Mouse (Mus musculus) gastrocnemius, adult 2 months (tissue): ENCODE data around the gene Tenm2. TPM values are rescaled to one million over a fixed set of nuclear protein-coding genes. Genes with fewer than 3 reads are reported as not detected.

Experiments used
- DNase-seq: peaks from one replicate; pipeline ENCODE4 v3.0.0; 2022
- H3K27ac ChIP-seq: fragments of 200-600 bp; 2 replicates; pipeline ENCODE4 v1.8.1; 2022; ENCODE audit warnings: mild to moderate bottlenecking
- H3K4me3 ChIP-seq: fragments of 200-600 bp; 2 replicates; pipeline ENCODE4 v1.8.1; 2022; ENCODE audit warnings: mild to moderate bottlenecking, moderate library complexity
- CTCF ChIP-seq: fragments of 200-600 bp; IDR thresholded peaks from 2 replicates; pipeline ENCODE4 v1.8.1; 2022; ENCODE audit warnings: antibody characterized with exemption, mild to moderate bottlenecking, moderate library complexity
- intact Hi-C: fragments of 180-260 bp; cut with DNase I; formaldehyde crosslinking; loops from one replicate; pipeline ENCODE4 v1.15.1; 2025
- total RNA-seq, 2 experiments: library from RNA; stranded (reverse); gene quantifications; 2 replicates each; pipeline ENCODE4 v1.2.3; 2021

Tenm2 gene
- total RNA-seq, 2 experiments from 2014 or later, result 0.42 to 0.43 TPM

DNA sequence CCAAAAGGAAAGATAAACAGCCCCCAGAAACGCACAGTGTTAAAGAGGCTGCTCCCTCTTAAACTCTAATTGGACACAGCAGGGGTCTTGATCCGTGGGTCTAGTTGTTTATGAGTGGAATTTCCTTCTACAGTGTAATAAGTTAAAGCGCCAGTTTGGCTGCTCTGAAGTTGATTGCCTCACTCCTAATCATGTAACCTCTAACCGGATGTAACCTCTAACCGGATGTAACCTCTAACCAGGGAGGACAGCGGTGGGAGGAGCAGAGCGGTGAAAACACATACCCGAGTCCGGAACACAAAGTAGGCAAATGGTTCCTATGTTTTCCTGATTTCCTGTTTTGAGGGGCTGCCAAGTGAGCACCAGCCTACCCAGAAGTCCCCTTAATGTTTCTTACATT is 871.3 kb downstream of the Tenm2 start:
- no peak for DNase-seq
- intact Hi-C loops, result no loop called here
- H3K27ac ChIP-seq, result no peak overlapping the region
- peak overlapping the region; percentile 40 for H3K4me3 ChIP-seq
- TF ChIP-seq CTCF, result no peak

DNA sequence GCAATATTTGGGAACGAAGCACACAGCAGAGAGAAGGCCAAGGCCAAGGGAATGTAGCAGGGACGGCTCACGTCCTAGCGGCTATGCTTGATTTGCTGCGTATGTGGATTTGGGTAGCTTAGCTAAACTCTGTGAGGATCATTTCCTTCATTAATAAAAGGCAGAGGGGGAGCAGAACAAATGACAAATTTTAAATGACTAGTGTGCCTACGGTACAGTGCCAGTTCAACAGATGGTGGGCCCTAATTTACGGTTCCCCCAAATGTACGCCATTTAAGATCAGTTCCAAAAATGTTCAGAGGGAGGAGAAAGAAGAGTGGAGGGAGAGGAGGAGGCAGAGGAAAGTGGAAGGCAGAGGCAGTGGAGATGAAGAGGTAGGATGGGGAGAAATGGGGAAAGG is 873.2 kb downstream of the Tenm2 start:
- Histone ChIP-seq H3K4me3 (no peak overlapping the region), H3K27ac (no peak overlapping the region)
- no peak for DNase-seq
- intact Hi-C loops, result no loop called here
- no peak for TF ChIP-seq CTCF

DNA sequence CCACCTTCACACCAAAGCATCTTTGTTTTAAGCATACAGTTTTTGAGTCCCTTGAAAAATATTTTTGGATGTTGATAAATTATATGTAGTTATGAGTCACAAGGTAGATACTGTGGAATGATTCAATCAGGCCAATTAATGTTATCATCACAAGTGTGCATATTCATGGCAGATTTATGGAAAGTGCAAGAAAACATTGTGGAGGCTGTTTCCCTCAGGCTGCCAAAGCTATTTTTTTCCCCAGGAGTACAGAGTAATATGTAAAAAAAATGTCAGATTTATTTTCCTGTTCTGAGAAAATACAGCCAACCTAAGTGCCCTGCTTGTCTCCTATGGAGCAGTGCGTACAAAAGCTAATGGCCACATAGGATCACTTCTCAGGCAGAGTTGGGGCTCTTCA is 882.5 kb downstream of the Tenm2 start:
- Histone ChIP-seq H3K27ac (no peak overlapping the region), H3K4me3 (no peak overlapping the region)
- intact Hi-C loops, result no loop called here
- no peak for TF ChIP-seq CTCF
- no peak for DNase-seq

DNA sequence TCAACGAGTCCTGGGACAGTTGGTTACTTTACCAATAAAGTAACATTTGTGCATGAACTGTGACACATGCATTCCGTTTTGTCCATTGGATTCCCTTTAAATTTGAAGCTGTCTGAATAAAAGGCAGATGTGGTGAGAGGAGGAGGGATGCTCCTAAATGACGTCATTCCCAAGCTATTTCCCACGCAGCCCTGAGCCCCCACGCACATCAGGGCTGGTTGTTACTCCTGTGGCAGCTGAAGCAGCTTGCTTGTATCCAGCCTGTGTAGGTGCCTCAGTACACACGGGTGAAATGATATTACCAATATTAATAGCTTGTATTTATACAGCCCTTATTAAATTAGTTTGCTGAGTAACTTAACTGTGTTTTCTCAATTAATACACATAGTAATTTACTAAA is 884.0 kb downstream of the Tenm2 start:
- no peak for TF ChIP-seq CTCF
- Histone ChIP-seq H3K4me3 (no peak overlapping the region), H3K27ac (no peak overlapping the region)
- intact Hi-C loops, result no loop called here
- no peak for DNase-seq

DNA sequence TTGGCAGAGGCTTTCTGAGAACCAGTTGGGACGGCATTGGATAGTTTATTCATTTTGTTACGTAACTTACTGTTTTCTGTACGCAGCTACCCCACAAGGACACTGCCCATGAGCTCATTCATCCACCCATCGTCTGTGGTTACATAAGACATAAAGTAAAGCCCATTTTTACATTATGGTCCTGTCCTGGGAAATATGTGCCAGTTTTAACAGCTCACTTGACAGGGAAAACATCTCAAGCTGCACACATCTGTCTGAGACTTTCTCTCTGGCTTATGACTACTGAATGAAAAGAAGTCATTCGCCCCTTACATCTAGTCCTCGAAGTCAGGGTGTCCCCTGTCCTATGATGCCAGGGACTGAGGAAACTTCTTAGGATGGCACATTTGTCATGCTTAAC is 884.4 kb downstream of the Tenm2 start:
- H3K4me3 ChIP-seq, result no peak overlapping the region
- TF ChIP-seq CTCF, result no peak
- no peak overlapping the region for H3K27ac ChIP-seq
- no peak for DNase-seq
- intact Hi-C loops, result no loop called here

DNA sequence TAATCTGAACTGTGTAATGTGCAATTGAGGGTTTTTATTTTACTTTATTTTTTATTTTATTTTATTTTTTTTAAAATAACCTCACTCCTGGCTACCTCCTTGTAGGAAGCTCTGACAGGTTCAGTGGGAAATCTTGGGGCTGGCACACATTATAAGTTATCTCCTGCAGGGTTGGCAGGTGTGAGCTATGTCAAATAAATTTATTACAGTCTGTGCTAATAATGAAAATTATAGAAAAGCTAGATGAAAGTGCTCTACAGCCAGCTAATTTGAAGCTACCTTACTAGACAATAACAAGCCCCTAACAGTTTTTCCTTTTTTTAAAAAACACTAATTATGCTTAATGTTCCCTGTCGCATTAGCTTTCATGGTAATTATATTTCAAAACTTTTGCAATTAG is 885.5 kb downstream of the Tenm2 start:
- intact Hi-C loops, result no loop called here
- no peak for DNase-seq
- H3K27ac ChIP-seq, result no peak overlapping the region
- no peak overlapping the region for H3K4me3 ChIP-seq
- no peak for TF ChIP-seq CTCF

DNA sequence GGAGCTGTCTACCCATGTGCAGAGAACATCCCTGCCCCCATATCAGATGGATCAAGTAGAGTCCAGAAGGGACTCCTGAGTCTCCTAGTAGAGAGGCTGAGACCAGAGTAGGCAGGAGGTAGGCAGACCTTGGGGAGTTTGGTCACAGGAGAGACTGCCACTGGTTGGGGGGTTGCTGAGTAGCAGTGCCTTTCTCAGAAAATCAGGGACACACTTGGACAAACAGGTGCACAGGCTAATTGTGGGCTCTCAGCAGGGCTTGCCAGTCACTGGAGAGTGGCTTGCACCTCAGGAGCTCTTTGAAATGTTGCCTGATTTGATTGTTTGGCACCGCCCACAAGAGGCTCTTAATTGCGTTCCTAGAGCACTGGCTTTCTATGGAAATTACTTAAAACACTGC is 885.9 kb downstream of the Tenm2 start:
- no peak for DNase-seq
- no peak overlapping the region for H3K4me3 ChIP-seq
- no peak for TF ChIP-seq CTCF
- intact Hi-C loops, result no loop called here
- H3K27ac ChIP-seq, result no peak overlapping the region

DNA sequence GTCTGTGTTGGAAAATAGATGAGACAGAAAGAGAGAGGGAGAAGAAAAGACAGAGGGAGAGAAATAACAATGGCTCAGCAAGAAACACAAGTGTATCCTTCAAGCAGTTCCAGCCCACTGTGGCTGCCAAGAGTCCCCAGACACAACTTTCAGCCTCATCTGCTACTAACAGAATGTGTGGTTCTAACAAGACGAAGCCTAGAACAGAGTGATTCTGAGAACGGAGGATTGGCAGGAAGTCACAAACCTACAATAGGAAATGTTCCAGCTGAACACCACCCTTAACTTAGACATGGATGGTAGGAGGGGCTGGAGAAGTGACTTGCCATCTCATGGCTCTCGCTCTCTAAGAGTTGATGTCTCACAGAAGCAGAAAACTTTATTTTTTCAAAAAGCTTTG is 894.0 kb downstream of the Tenm2 start:
- intact Hi-C loops, result no loop called here
- Histone ChIP-seq H3K4me3 (no peak overlapping the region), H3K27ac (no peak overlapping the region)
- DNase-seq, result no peak
- TF ChIP-seq CTCF, result no peak

DNA sequence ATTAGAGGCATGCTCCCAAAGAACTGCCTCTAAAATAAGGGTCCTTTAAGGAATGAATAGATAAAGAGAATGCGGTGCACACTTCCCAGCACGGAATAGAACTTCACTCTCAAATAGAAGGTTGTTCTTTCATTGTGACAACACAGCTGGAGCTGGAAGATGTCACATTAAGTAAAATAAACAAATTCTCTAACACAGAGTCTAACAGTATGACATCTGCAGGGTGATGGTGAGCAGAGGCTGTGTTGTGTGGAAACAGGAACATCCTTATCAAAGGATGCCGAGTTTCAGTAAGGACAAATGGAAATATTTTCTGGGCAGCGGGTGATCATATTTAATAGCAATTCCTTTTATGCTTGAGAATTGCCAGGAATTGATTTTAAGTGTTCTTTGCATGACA is 897.3 kb downstream of the Tenm2 start:
- no peak for DNase-seq
- H3K4me3 ChIP-seq, result no peak overlapping the region
- intact Hi-C loops, result no loop called here
- TF ChIP-seq CTCF, result no peak
- H3K27ac ChIP-seq, result no peak overlapping the region

DNA sequence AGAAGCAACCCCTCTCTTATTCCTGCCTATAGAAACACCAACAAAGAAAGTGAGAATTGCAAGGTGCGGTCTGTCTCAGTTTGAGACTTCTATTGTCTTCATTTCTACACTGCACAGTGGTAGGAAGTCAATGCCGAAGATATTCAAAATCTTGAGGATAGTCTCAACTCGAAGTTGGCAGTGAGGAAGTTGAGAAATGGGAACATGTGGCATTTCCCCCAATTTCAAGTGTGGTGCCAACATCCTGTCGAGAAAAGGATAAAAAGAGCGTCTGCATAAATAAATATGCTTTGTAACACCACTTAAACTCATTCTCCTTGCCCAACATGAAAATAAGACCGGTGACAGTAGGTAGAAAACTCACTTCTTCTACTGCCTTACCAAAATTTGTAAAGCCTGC is 898.7 kb downstream of the Tenm2 start:
- TF ChIP-seq CTCF, result no peak
- no peak overlapping the region for H3K27ac ChIP-seq
- H3K4me3 ChIP-seq, result no peak overlapping the region
- DNase-seq, result no peak
- intact Hi-C loops, result no loop called here

DNA sequence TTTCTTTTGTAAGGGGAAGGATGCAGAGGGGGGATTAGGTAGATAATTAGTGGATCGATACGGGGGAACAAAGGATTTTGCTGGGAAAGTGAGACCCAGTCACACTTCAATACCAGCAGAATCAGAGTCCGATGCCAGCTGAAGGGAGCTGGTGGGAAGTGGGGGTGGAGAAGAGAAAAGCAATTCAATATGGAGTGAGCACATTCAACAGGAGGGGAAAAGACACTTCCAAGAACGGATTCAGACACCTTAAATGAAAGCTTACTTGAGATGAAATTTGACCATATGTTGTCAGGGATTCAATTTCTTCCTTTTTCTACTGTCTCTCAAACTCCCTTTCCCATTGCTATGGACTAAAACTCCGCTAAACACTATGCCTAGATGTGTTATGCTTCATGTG is 900.6 kb downstream of the Tenm2 start:
- intact Hi-C loops, result no loop called here
- H3K4me3 ChIP-seq, result no peak overlapping the region
- no peak overlapping the region for H3K27ac ChIP-seq
- TF ChIP-seq CTCF, result no peak
- DNase-seq, result no peak

DNA sequence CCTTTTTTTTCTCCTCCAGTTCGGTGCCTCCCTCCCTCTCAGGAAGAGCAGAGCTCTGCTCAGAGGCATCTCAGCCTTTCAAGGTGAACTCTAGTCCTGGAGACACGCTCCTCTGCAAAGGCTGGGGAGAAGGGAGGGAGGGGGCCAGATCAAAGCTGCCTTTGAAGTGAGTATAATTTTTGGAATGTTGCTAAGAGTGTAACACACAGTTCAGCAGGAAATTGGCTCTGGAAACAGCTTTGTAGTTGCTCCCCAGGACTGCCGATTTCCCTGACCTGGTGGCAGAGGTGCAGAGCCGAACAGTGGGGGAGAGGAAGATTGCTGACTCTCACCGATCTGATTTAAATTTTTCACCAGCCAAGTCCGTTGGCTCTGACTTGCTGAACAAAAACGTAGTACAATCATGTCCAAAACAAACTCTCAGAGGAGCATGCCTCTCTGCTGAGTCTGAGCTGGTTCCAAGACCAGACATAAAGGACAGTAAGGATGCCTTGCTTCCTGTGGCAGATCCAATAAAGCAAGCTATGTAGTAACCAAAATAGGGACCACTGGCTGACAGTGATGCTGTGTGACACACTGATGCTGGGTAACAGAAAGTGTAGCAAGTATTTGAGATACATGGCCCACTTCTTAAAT is 901.5 kb downstream of the Tenm2 start:
- no peak for TF ChIP-seq CTCF
- H3K4me3 ChIP-seq, result no peak overlapping the region
- DNase-seq, result no peak
- H3K27ac ChIP-seq, result no peak overlapping the region
- intact Hi-C loops, result no loop called here

DNA sequence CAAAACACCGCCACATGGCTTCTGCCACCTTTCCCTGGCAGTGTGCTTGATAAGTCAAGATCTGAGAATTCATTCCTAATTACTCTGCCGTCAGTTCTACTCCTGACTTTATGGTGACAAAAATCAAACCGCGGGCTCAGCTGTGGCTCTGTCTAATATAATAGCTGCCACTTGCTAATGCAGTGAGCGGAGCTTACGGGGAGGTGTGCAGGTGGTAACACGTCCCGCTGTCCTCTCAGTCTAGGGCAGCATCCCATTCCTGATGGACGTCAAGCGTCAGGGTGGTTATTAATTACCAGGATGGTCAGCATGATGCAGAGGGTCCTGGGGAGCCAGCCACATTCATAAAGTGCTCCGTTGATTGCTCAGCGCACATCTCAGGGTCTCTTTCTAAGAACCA is 903.5 kb downstream of the Tenm2 start:
- intact Hi-C loops, result no loop called here
- no peak overlapping the region for H3K4me3 ChIP-seq
- DNase-seq, result no peak

DNA sequence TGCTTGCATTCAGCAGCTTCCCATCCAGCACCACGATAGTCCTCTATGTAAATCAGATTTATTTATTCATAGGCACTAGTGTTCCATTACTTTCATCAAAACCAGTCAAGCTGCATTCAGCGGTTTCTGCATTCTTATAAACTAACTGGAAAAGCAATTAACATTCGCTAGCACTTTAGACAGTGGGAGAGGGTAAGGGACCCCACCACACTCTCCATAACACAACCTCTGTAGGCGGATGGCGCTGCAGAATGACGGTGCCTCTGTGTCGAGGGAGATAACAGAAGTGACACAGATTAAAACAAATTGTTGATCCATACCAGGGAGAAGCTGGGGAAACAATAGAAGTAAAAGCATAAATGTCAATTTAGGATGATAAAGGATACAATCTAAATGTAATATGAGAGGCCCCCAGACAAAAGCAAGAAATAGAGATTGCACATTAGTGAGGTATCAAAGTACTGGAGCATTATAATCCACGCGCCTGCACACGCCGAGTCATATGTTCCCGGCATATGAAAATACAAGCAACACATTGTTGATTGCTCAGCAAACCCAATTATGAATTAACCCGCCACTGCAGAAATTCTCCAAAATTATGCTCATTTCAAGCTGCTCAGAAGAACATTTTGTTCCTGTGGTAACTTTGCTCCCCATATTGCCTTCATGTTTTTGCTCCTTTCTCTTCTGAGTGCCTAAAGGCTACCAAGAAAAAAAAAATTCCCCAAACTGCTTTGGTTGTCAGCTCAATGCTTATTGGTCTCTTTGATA is 904.2 kb downstream of the Tenm2 start:
- no peak overlapping the region for H3K4me3 ChIP-seq
- DNase-seq, result no peak
- TF ChIP-seq CTCF, result no peak
- intact Hi-C loops, result no loop called here
- no peak overlapping the region for H3K27ac ChIP-seq

More for the DNA sequence above, 903.5 kb downstream of the Tenm2 start:
- H3K27ac ChIP-seq, result no peak overlapping the region
- no peak for TF ChIP-seq CTCF
